Mouse (Mus musculus) neural tube, embryonic 12.5 days (tissue): Measurements from ENCODE around the gene Tlk1. TPM values are rescaled to one million over a fixed set of nuclear protein-coding genes. Genes with fewer than 3 reads are reported as not detected.

ENCODE experiments used
- ATAC-seq: fragments of 200-750 bp; cut with Nextera tagmentation; 2 replicates; pipeline ENCODE4 v1.8.0; 2017; ENCODE audit warnings: low read depth, mild to moderate bottlenecking, moderate TSS enrichment, moderate library complexity; ENCODE audit not compliant: low FRiP score
- H3K27ac ChIP-seq: fragments of 300-500 bp; sonication (generic); 2 replicates; pipeline ENCODE4 v1.5.1; 2016
- H3K27me3 ChIP-seq: fragments of 300-500 bp; sonication (generic); replicated peaks from 2 replicates; pipeline ENCODE4 v1.6.1; 2016; ENCODE audit warnings: mild to moderate bottlenecking
- H3K36me3 ChIP-seq: fragments of 300-500 bp; sonication (generic); 2 replicates; pipeline ENCODE4 v1.6.1; 2016; ENCODE audit warnings: mild to moderate bottlenecking
- H3K4me1 ChIP-seq: fragments of 300-500 bp; sonication (generic); 2 replicates; pipeline ENCODE4 v1.6.1; 2016
- H3K4me2 ChIP-seq: fragments of 300-500 bp; sonication (generic); replicated peaks from 2 replicates; pipeline ENCODE4 v1.6.1; 2016; ENCODE audit warnings: mild to moderate bottlenecking
- H3K4me3 ChIP-seq: fragments of 300-500 bp; sonication (generic); 2 replicates; pipeline ENCODE4 v1.5.1; 2016
- H3K9ac ChIP-seq: fragments of 300-500 bp; sonication (generic); 2 replicates; pipeline ENCODE4 v1.6.1; 2016; ENCODE audit warnings: mild to moderate bottlenecking
- H3K9me3 ChIP-seq: fragments of 300-500 bp; sonication (generic); 2 replicates; pipeline ENCODE4 v1.6.1; 2016; ENCODE audit warnings: mild to moderate bottlenecking
- WGBS: fragments of 180-500 bp; shearing (Covaris S2); methylation state at CpG from one replicate; pipeline ENCODE4 v1.1.7; 2016; 5-methylcytosine and 5-hydroxymethylcytosine counted together
- polyA plus RNA-seq: library from polyadenylated mRNA; unstranded; fragments of >200 nt; fragmentation: Nextera tagmentation; extraction: Ambion mirVana; gene quantifications from 2 replicates; pipeline ENCODE4 v1.2.1, GENCODE M21; 2016

Tlk1 gene
- polyA plus RNA-seq, 1 experiment from 2014 or later: 36.1 TPM

- Histone ChIP-seq H3K4me2 (no peak overlapping the region), H3K4me3 (no peak overlapping the region), H3K27me3 (no peaks in the 10 kb centered on the region), H3K27ac (no peak overlapping the region), H3K9ac (no peak overlapping the region), H3K4me1 (peaks cover 9% of the 10 kb centered on the region), H3K36me3 (no peaks in the 10 kb centered on the region), H3K9me3 (no peaks in the 10 kb centered on the region)
- no peak for ATAC-seq
- WGBS: 92% methylated on average over 7 of the region's 7 CpGs
Measured at GRCm38 (mm10) chr2:70667016-70667415, 158.5 kb downstream of the Tlk1 start.

- H3K27me3 ChIP-seq: no peaks in the 10 kb centered on the region
- H3K4me1 ChIP-seq: peaks cover 12% of the 10 kb centered on the region
- no peak overlapping the region for H3K9ac ChIP-seq
- 83% methylated on average over 5 of the region's 5 CpGs for WGBS
- H3K4me2 ChIP-seq: no peak overlapping the region
- no peak overlapping the region for H3K4me3 ChIP-seq
- no peaks in the 10 kb centered on the region for H3K9me3 ChIP-seq
- ATAC-seq: no peak
- H3K27ac ChIP-seq: no peak overlapping the region
- H3K36me3 ChIP-seq: no peaks in the 10 kb centered on the region
Measured at GRCm38 (mm10) chr2:70663764-70664163, 161.8 kb downstream of the Tlk1 start.

Other genes with a start within 250 kb of the Tlk1 start
- gene Gorasp2, start 164.2 kb downstream of the Tlk1 start, polyA plus RNA-seq: 128 and 131 TPM in 2 replicates
- gene Gm26558, start 163.6 kb downstream of the Tlk1 start, polyA plus RNA-seq: 4.6 and 4.8 TPM in 2 replicates
- gene Dcaf17, start 229.6 kb upstream of the Tlk1 start, polyA plus RNA-seq: 34.5 and 35.7 TPM in 2 replicates
- 22.1 and 26.3 TPM in 2 replicates for gene Mettl8, start 229.9 kb upstream of the Tlk1 start, polyA plus RNA-seq